13 mouse cellular contexts compared by ENCODE assay signal in the genomic region with DNA sequence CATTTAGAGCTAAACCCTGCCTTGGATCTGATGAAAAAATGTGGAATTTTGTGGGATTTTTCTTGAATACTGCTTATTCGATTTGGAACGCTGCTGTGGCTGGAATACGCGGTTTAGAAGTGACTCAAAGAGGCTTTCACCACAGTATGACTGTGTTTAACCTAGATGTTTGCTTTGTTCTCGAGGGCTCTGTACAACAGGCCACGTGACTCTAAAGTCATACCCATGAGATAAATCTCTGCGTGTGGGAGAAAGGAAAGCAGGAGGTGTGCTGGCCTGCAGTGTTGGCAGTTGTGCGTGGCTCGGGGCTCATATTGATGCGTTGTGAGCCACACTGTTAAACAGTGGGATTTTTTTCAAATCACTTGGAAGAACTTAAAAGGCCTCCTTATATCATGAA. TPM values are rescaled to one million over a fixed set of nuclear protein-coding genes. Genes with fewer than 3 reads are reported as not detected.
DNase-seq lines count a peak whose midpoint lies in the region; ATAC-seq and TF ChIP-seq lines count a peak whose summit lies in the region.
"Had no signal": no experiment of that assay in that cellular context is flagged by ENCODE, and none has a peak within 500 bp of the region (broad histone marks: within the 10 kb centered on the region; RNA-seq: fewer than 3 reads in every experiment).

No protein-coding gene starts in this region.

- H3K4me3 ChIP-seq in heart, embryonic 15.5 days, result no peak overlapping the region
- H3K4me3 ChIP-seq in MEL (ENCODE audit: control insufficient read depth in 1 of 2, insufficient read depth in 1 of 2, low read depth in 2 of 2, low read length in 2 of 2), result no peak overlapping the region

- ATAC-seq in heart, embryonic 15.5 days (replicated peaks; ENCODE audit: insufficient number of reproducible peaks, insufficient read depth, low FRiP score, low read depth), result 0 out of 2 replicates have a peak, but pooled peaks have one; percentile 39
- no peak for ATAC-seq in cerebellum, adult (ENCODE audit: insufficient number of reproducible peaks, low FRiP score, low TSS enrichment)

- intact Hi-C loops in heart, postnatal 25 days (cut with DNase I), result no loop called here

- no peak for TF ChIP-seq CTCF in MEL (IDR thresholded peaks at IDR 0.05 in 2 of 3, conservative IDR thresholded peaks at IDR 0.05 in 1 of 3; ENCODE audit: control insufficient read depth in 1 of 3, insufficient read depth in 1 of 3, low read depth in 2 of 3, low read length in 3 of 3, poor library complexity in 1 of 3, severe bottlenecking in 1 of 3)

- H3K79me2 ChIP-seq in MEL (ENCODE audit: control insufficient read depth, insufficient read depth, low read length, poor library complexity), result no peaks in the 10 kb centered on the region

- no peak overlapping the region for H3K9ac ChIP-seq in heart, embryonic 15.5 days
- H3K9ac ChIP-seq in MEL (ENCODE audit: control insufficient read depth, low read depth, low read length, poor library complexity, severe bottlenecking), result no peak overlapping the region

- H3K36me3 ChIP-seq in heart, embryonic 15.5 days, result no peaks in the 10 kb centered on the region
- no peaks in the 10 kb centered on the region for H3K36me3 ChIP-seq in MEL (ENCODE audit: control insufficient read depth in 1 of 2, insufficient read depth in 2 of 2, low read length in 2 of 2)

- no peak for TF ChIP-seq RAD21 in MEL (IDR thresholded peaks at IDR 0.05; ENCODE audit: low read depth, low read length)

- DNase-seq in heart, postnatal 25 days (ENCODE audit: low spot score), result no peak
- no peak for DNase-seq in MEL (ENCODE audit: low read depth, low spot score)
- DNase-seq in gonadal fat pad, adult 2 months (ENCODE audit: low read depth), result peak; percentile 58
- peak; percentile 23 for DNase-seq in lung, postnatal 14 days
- no peak for DNase-seq in ovary, postnatal 36 days (ENCODE audit: low spot score)
- no peak for DNase-seq in left cerebral cortex, adult 18-20 months (ENCODE audit: low spot score in 2 of 2)
- DNase-seq: kidney, postnatal 14 days; left cerebral cortex, postnatal 4 days; right cerebral cortex, postnatal 14 days; thymus, postnatal 25 days had no signal

- no peaks in the 10 kb centered on the region for H3K9me3 ChIP-seq in heart, embryonic 15.5 days (replicated peaks)
- no peaks in the 10 kb centered on the region for H3K9me3 ChIP-seq in MEL (replicated peaks; ENCODE audit: insufficient read depth, low read length)

- WGBS in heart, embryonic 15.5 days, result 48% methylated on average over 10 of the region's 10 CpGs

- TF ChIP-seq POLR2A in MEL (IDR thresholded peaks at IDR 0.05; ENCODE audit: control insufficient read depth in 1 of 2, insufficient read depth in 1 of 2, low read depth in 1 of 2, low read length in 2 of 2, poor library complexity in 1 of 2), result no peak

- H3K4me2 ChIP-seq in heart, embryonic 15.5 days, result no peak overlapping the region

- H3K27me3 ChIP-seq in heart, embryonic 15.5 days, result no peaks in the 10 kb centered on the region
- no peaks in the 10 kb centered on the region for H3K27me3 ChIP-seq in MEL (ENCODE audit: control insufficient read depth in 1 of 2, insufficient read depth in 2 of 2, low read length in 2 of 2)

- peak overlapping the region; percentile 3; the same call in 1 of the 2 replicates for H3K27ac ChIP-seq in heart, embryonic 15.5 days
- H3K27ac ChIP-seq in MEL (ENCODE audit: control insufficient read depth, low read depth, low read length), result no peak overlapping the region

- H3K4me1 ChIP-seq in heart, embryonic 15.5 days (replicated peaks), result peaks cover 18% of the 10 kb centered on the region
- H3K4me1 ChIP-seq in MEL (ENCODE audit: control insufficient read depth in 1 of 2, insufficient read depth in 2 of 2, low read length in 2 of 2), result no peaks in the 10 kb centered on the region

- TF ChIP-seq EP300 in MEL (IDR thresholded peaks at IDR 0.05; ENCODE audit: low read depth in 1 of 2, low read length in 2 of 2), result no peak

TF ChIP-seq in MEL, 35 proteins besides CTCF, POLR2A, EP300 and RAD21:
- TF ChIP-seq MAX (IDR thresholded peaks at IDR 0.05; ENCODE audit: low read length), result 0 out of 2 replicates have a peak, but pooled peaks have one; percentile 17
- TF ChIP-seq USF1 (IDR thresholded peaks at IDR 0.05; ENCODE audit: low read depth, low read length), result peak; percentile 51; the same call in 1 of the 2 replicates
- no peak for TF ChIP-seq ETS1 (IDR thresholded peaks at IDR 0.05; ENCODE audit: low read depth, low read length)

RNA-seq across cellular contexts. Expression of a gene that starts 52.8 kb away (rescaled TPM):
- 16.7 and 22.8 TPM in 2 replicates for polyA plus RNA-seq in heart, embryonic 15.5 days (2015; fragmentation: Nextera tagmentation; extraction: Ambion mirVana)
- total RNA-seq in heart, postnatal 25 days (2021), result 1 to 10 TPM; 3.8 to 4.9 TPM
- not detected in 2 replicates for total RNA-seq in MEL (2012; rRNA removed)
- not detected for polyA plus RNA-seq in MEL (2012; ENCODE audit: insufficient read depth in 1 of 2, insufficient read length in 2 of 2, low read depth in 1 of 2, low replicate concordance in 2 of 2, missing spikeins in 1 of 2)
- polyA plus RNA-seq in gonadal fat pad, adult 2 months (2012; rRNA removed), result 9.8 and 14.0 TPM in 2 replicates
- total RNA-seq in left cerebral cortex, adult 18-20 months (2021), result 10 to 100 TPM; 56.7 to 58.1 TPM
- total RNA-seq: hematopoietic stem cell, adult 5-6 weeks had no signal

Comparison
In these comparisons a context has a peak if more than half of its experiments do, and no peak if none do; other contexts are left out.
1. DNase-seq: peak in gonadal fat pad, adult 2 months (single experiment) and lung, postnatal 14 days (single experiment); none in heart, postnatal 25 days (single experiment), MEL (single experiment), ovary, postnatal 36 days (single experiment) and left cerebral cortex, adult 18-20 months (0 of 2).
2. RNA of a gene that starts 52.8 kb away (total RNA-seq): 56.7 to 58.1 TPM in left cerebral cortex, adult 18-20 months; 3.8 to 4.9 TPM in heart, postnatal 25 days and not detected in MEL; every median in the first group is over 4 times any median in the second.